Mouse (Mus musculus): ENCODE data around the gene B4galnt4. TPM values are rescaled to one million over a fixed set of nuclear protein-coding genes. Genes with fewer than 3 reads are reported as not detected.

B4galnt4 gene
- polyA plus RNA-seq, 1 experiment from 2014 or later: 10.3 TPM

DNA sequence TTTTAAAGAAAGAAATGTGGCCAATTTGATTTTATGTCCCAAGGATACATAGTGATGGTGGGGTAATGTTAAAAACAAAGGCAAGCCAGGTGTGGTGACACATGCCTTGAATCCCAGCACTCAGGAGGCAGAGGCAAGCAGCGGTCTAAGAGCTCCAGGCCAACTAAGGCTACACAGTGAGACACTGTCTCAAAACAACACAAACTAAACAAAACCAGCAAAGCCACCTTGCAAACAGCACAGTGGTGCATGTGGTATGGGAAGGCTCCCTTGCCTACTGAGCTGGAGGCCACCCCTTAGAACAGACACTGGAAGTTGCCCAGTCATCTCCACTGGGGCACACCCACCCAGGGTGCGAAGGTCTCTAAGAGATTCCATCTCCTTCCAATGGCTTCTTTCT is 975 bp upstream of the B4galnt4 start:
- no peaks in the 10 kb centered on the region for H3K9me3 ChIP-seq (ENCODE audit: control insufficient read depth, low read depth, low read length)
- peak overlapping the region; percentile 98 for H3K4me2 ChIP-seq (replicated peaks; ENCODE audit: low read depth, low read length)
- peaks cover 10% of the 10 kb centered on the region; the same call in 1 of the 2 replicates for H3K4me1 ChIP-seq (ENCODE audit: control insufficient read depth, insufficient read depth, low read length)
- peaks cover 8% of the 10 kb centered on the region for H3K36me3 ChIP-seq (ENCODE audit: control insufficient read depth, insufficient read depth, low read length)
- 69% methylated on average over 2 of the region's 2 CpGs for WGBS
- H3K9ac ChIP-seq (replicated peaks; ENCODE audit: low read depth, low read length): no peak overlapping the region
- H3K4me3 ChIP-seq (ENCODE audit: low read depth, low read length): no peak overlapping the region
- H3K27ac ChIP-seq (ENCODE audit: low read length): no peak overlapping the region
- no peak for ATAC-seq (ENCODE audit: insufficient number of reproducible peaks, insufficient read depth, low FRiP score, low read depth)
- H3K27me3 ChIP-seq (ENCODE audit: control insufficient read depth, insufficient read depth, low read length): no peaks in the 10 kb centered on the region

DNA sequence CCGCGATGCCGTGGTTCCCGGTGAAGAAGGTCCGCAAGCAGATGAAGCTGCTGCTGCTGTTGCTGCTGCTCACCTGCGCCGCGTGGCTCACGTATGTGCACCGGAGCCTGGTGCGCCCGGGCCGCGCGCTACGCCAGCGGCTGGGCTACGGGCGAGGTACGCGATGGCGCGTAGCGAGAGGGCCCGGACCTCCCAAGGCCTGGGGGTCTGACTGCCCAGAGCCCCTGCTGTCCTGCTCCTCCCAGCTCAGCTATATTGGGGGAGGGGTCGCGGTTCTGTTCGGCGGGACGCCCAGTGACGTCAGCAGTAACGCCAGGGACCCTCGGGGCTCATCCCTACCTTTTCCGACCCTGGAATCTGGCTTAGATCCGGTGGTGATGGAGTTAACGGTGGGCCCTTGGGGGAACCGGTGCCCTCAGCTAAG is 377 bp downstream of the B4galnt4 start:
- Histone ChIP-seq H3K9ac (replicated peaks; ENCODE audit: low read depth, low read length) (peak overlapping the region; percentile 80), H3K27ac (ENCODE audit: low read length) (0 out of 2 replicates have a peak overlapping the region, but pooled peaks have one; percentile 27), H3K9me3 (ENCODE audit: control insufficient read depth, low read depth, low read length) (no peaks in the 10 kb centered on the region), H3K4me1 (ENCODE audit: control insufficient read depth, insufficient read depth, low read length) (peaks cover 10% of the 10 kb centered on the region; the same call in 1 of the 2 replicates), H3K36me3 (ENCODE audit: control insufficient read depth, insufficient read depth, low read length) (peaks cover 15% of the 10 kb centered on the region), H3K27me3 (ENCODE audit: control insufficient read depth, insufficient read depth, low read length) (no peaks in the 10 kb centered on the region), H3K4me3 (ENCODE audit: low read depth, low read length) (peak overlapping the region; percentile 73), H3K4me2 (replicated peaks; ENCODE audit: low read depth, low read length) (peak overlapping the region; percentile 98)
- under 1% methylated on average over 37 of the region's 37 CpGs for WGBS
- ATAC-seq (ENCODE audit: insufficient number of reproducible peaks, insufficient read depth, low FRiP score, low read depth): peak; percentile 39; the same call in 1 of the 2 replicates

DNA sequence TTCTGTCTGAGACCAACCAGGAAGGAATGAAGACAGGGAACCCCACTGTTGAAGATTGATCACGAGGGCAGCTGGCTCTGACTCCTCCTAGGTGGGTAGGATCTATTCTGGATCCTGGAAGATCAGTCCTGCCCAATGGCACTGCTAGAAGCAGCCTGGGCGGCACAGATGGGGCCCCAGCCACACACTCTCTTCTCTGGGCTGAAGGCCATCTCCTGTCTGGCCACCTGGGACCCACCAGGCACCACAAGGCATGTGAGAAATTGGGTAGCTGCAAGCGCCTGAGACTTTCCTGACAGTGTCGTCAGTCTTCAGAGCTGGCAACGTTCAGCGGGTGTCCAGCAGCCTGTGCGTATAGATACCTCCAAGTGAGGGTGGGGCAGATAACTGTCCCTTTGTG is 1.6 kb downstream of the B4galnt4 start:
- Histone ChIP-seq H3K36me3 (ENCODE audit: control insufficient read depth, insufficient read depth, low read length) (peaks cover 17% of the 10 kb centered on the region), H3K9ac (replicated peaks; ENCODE audit: low read depth, low read length) (no peak overlapping the region), H3K9me3 (ENCODE audit: control insufficient read depth, low read depth, low read length) (no peaks in the 10 kb centered on the region), H3K4me2 (replicated peaks; ENCODE audit: low read depth, low read length) (no peak overlapping the region), H3K27me3 (ENCODE audit: control insufficient read depth, insufficient read depth, low read length) (no peaks in the 10 kb centered on the region), H3K27ac (ENCODE audit: low read length) (no peak overlapping the region), H3K4me1 (ENCODE audit: control insufficient read depth, insufficient read depth, low read length) (peaks cover 10% of the 10 kb centered on the region; the same call in 1 of the 2 replicates), H3K4me3 (ENCODE audit: low read depth, low read length) (no peak overlapping the region)
- WGBS: 69% methylated on average over 7 of the region's 7 CpGs
- ATAC-seq (ENCODE audit: insufficient number of reproducible peaks, insufficient read depth, low FRiP score, low read depth): no peak

DNA sequence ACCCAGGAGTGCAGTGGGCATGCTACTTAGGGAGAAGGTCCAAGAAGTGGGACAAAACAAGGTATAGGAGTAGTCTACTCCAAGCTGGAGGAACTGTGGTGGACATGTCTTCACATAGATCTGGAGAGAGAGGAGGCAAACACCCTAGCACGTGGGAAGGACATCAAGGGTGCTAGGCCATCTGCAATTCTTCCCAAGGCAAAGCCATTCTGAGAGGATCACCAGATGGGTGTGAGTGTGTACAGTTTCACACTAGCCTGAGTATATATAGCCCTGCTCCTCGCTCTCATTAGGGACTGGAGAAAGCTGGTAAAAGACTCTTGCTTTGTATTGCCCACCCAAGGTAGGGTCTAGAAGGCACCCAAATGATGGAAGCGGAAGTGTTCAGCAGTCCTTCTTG is 2.4 kb downstream of the B4galnt4 start:
- H3K27me3 ChIP-seq (ENCODE audit: control insufficient read depth, insufficient read depth, low read length): no peaks in the 10 kb centered on the region
- H3K4me3 ChIP-seq (ENCODE audit: low read depth, low read length): no peak overlapping the region
- peaks cover 19% of the 10 kb centered on the region for H3K36me3 ChIP-seq (ENCODE audit: control insufficient read depth, insufficient read depth, low read length)
- H3K4me2 ChIP-seq (replicated peaks; ENCODE audit: low read depth, low read length): no peak overlapping the region
- ATAC-seq (ENCODE audit: insufficient number of reproducible peaks, insufficient read depth, low FRiP score, low read depth): no peak
- no peak overlapping the region for H3K27ac ChIP-seq (ENCODE audit: low read length)
- WGBS: 90% methylated on average over 3 of the region's 3 CpGs
- no peak overlapping the region for H3K9ac ChIP-seq (replicated peaks; ENCODE audit: low read depth, low read length)
- H3K9me3 ChIP-seq (ENCODE audit: control insufficient read depth, low read depth, low read length): no peaks in the 10 kb centered on the region
- H3K4me1 ChIP-seq (ENCODE audit: control insufficient read depth, insufficient read depth, low read length): peaks cover 10% of the 10 kb centered on the region; the same call in 1 of the 2 replicates

DNA sequence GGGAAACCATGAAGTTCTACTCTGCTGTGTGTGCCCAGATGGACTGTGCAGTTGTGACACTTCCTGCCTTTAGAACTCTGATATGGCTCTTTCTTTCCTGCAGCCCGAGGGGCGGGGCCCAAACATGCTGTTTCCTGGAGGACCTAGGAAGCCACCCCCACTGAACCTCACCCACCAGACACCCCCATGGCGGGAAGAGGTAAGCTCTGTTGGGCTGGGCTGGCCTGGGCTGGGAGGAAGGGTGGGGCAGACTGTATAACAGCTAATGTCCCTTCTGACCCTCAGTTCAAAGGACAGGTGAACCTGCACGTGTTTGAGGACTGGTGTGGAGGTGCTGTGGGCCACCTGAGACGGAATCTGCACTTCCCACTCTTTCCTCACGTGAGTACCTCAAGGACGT is 3.3 kb downstream of the B4galnt4 start:
- Histone ChIP-seq H3K4me3 (ENCODE audit: low read depth, low read length) (no peak overlapping the region), H3K9me3 (ENCODE audit: control insufficient read depth, low read depth, low read length) (no peaks in the 10 kb centered on the region), H3K9ac (replicated peaks; ENCODE audit: low read depth, low read length) (no peak overlapping the region), H3K36me3 (ENCODE audit: control insufficient read depth, insufficient read depth, low read length) (peaks cover 19% of the 10 kb centered on the region), H3K4me1 (ENCODE audit: control insufficient read depth, insufficient read depth, low read length) (peaks cover 10% of the 10 kb centered on the region; the same call in 1 of the 2 replicates), H3K27me3 (ENCODE audit: control insufficient read depth, insufficient read depth, low read length) (no peaks in the 10 kb centered on the region), H3K27ac (ENCODE audit: low read length) (no peak overlapping the region), H3K4me2 (replicated peaks; ENCODE audit: low read depth, low read length) (no peak overlapping the region)
- 68% methylated on average over 7 of the region's 7 CpGs for WGBS
- ATAC-seq (ENCODE audit: insufficient number of reproducible peaks, insufficient read depth, low FRiP score, low read depth): no peak

DNA sequence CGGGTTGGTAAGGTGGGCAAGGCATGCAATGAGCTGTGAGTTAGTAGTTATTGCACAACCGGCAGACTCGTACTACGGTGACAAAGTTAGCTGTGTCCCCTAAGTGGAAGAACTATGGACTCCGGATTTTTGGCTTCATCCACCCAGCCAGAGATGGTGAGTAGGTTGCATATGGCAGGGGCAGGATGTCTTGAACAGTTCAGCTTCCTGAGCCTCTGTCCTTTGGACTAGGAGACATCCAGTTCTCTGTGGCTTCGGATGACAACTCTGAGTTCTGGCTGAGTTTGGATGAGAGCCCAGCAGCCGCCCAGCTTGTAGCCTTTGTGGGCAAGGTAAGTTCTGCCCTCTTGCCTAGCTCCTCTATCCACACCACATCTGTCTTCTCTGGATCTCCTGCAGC is 3.7 kb downstream of the B4galnt4 start:
- ATAC-seq (ENCODE audit: insufficient number of reproducible peaks, insufficient read depth, low FRiP score, low read depth): no peak
- Histone ChIP-seq H3K9me3 (ENCODE audit: control insufficient read depth, low read depth, low read length) (no peaks in the 10 kb centered on the region), H3K9ac (replicated peaks; ENCODE audit: low read depth, low read length) (no peak overlapping the region), H3K4me1 (ENCODE audit: control insufficient read depth, insufficient read depth, low read length) (peaks cover 10% of the 10 kb centered on the region; the same call in 1 of the 2 replicates), H3K4me3 (ENCODE audit: low read depth, low read length) (no peak overlapping the region), H3K27me3 (ENCODE audit: control insufficient read depth, insufficient read depth, low read length) (no peaks in the 10 kb centered on the region), H3K36me3 (ENCODE audit: control insufficient read depth, insufficient read depth, low read length) (peaks cover 19% of the 10 kb centered on the region), H3K27ac (ENCODE audit: low read length) (no peak overlapping the region), H3K4me2 (replicated peaks; ENCODE audit: low read depth, low read length) (no peak overlapping the region)
- WGBS: 89% methylated on average over 7 of the region's 7 CpGs

DNA sequence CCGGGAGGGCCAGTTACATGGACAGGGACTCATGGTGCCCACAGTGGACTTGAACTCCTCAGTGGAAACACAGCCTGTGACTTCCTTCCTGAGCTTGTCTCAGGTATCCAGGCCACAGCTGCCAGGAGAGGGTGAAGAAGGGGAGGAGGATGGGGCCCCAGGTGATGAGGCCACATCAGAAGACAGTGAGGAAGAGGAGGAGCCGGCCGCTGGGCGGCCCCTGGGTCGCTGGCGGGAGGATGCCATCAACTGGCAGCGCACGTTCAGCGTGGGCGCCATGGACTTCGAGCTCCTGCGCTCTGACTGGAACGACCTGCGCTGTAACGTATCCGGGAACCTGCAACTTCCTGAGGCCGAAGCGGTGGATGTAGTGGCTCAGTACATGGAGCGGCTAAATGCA is 7.4 kb downstream of the B4galnt4 start:
- H3K9ac ChIP-seq (replicated peaks; ENCODE audit: low read depth, low read length): no peak overlapping the region
- H3K27ac ChIP-seq (ENCODE audit: low read length): no peak overlapping the region
- peaks cover 6% of the 10 kb centered on the region; the same call in 1 of the 2 replicates for H3K27me3 ChIP-seq (ENCODE audit: control insufficient read depth, insufficient read depth, low read length)
- H3K36me3 ChIP-seq (ENCODE audit: control insufficient read depth, insufficient read depth, low read length): peaks cover 19% of the 10 kb centered on the region
- H3K4me1 ChIP-seq (ENCODE audit: control insufficient read depth, insufficient read depth, low read length): no peaks in the 10 kb centered on the region
- H3K4me2 ChIP-seq (replicated peaks; ENCODE audit: low read depth, low read length): no peak overlapping the region
- no peaks in the 10 kb centered on the region for H3K9me3 ChIP-seq (ENCODE audit: control insufficient read depth, low read depth, low read length)
- H3K4me3 ChIP-seq (ENCODE audit: low read depth, low read length): no peak overlapping the region
- 70% methylated on average over 19 of the region's 19 CpGs for WGBS
- no peak for ATAC-seq (ENCODE audit: insufficient number of reproducible peaks, insufficient read depth, low FRiP score, low read depth)

DNA sequence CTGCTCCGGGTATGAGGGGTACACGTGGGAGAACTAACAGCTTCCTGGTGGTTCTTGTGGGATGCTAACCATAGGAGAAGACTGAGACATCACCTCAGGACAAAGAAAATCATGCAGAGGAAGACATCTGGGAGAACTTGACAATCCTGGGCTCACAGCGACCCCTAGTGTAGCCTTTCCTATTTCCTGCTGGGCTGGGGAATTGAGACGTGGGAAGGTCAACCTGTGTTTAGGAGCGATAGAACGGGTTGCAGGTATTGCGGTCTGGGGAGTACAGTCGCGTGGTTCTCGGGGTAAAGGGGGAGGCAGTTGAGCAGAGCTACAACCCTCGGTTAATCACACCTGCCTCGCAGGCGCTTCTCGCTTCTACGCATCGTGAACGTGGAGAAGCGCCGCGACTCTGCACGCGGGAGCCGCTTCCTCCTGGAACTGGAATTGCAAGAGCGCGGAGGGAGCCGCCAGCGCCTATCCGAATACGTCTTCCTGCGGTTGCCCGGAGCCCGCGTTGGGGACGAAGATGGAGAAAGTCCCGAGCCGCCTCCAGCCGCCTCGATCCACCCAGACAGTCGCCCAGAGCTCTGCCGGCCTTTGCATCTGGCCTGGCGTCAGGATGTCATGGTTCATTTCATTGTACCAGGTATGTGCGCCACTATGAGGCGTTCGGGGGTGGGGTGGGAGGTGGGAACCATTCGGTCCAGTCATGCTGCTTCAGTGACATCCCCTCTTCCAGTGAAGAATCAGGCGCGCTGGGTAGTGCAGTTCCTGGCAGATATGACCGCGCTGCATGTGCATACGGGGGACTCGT is 9.4 kb downstream of the B4galnt4 start:
- Histone ChIP-seq H3K27me3 (ENCODE audit: control insufficient read depth, insufficient read depth, low read length) (peaks cover 6% of the 10 kb centered on the region; the same call in 1 of the 2 replicates), H3K4me1 (ENCODE audit: control insufficient read depth, insufficient read depth, low read length) (no peaks in the 10 kb centered on the region), H3K4me3 (ENCODE audit: low read depth, low read length) (peak overlapping the region; percentile 29), H3K36me3 (ENCODE audit: control insufficient read depth, insufficient read depth, low read length) (peaks cover 8% of the 10 kb centered on the region; the same call in 1 of the 2 replicates), H3K9ac (replicated peaks; ENCODE audit: low read depth, low read length) (peak overlapping the region; percentile 15; the same call in 1 of the 2 replicates), H3K4me2 (replicated peaks; ENCODE audit: low read depth, low read length) (peak overlapping the region; percentile 68), H3K9me3 (ENCODE audit: control insufficient read depth, low read depth, low read length) (no peaks in the 10 kb centered on the region), H3K27ac (ENCODE audit: low read length) (no peak overlapping the region)
- ATAC-seq (ENCODE audit: insufficient number of reproducible peaks, insufficient read depth, low FRiP score, low read depth): peak; percentile 40; the same call in 1 of the 2 replicates
- WGBS: 2% methylated on average over 51 of the region's 51 CpGs

Data from stomach, embryonic 14.5 days (tissue).